Comparison of ENCODE assay signal across 8 mouse cellular contexts in the genomic region with DNA sequence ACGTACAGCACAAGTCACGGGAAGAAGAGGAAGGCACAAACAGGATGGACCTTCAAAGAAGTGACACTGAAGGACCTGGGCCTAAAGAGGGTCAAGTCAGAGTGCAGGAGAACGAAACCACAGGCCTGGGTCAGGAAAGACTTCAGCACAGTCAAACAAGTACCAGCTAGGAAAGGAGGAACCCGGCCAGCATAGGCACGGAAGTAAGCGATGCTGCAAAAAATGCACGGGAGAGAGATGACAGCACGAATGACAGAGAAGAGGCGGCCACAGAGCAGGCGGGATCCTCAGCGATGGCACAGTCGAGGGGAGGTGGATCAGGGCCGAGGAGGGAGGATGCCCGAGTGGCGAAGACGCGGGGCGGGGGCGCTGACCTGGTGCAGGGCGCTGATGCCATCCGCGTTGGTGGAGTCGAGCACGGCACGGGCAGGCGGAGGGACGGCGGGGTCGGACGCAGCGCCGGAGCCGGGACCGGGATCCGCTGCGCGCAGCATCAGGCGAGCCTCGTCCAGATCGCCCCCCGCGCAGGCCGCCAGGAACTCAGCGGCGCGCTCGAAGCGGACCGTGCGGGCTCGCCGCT. TPM values are rescaled to one million over a fixed set of nuclear protein-coding genes. Genes with fewer than 3 reads are reported as not detected.
DNase-seq lines count a peak whose midpoint lies in the region; ATAC-seq and TF ChIP-seq lines count a peak whose summit lies in the region.

No protein-coding gene starts in this region.

- peaks cover 48% of the 10 kb centered on the region for H3K79me3 ChIP-seq in C2C12 (ENCODE audit: low read depth)

- H3K9ac ChIP-seq in embryonic facial prominence, embryonic 13.5 days, result peak overlapping the region; percentile 95
- H3K9ac ChIP-seq in lung, embryonic 16.5 days (ENCODE audit: low read length), result peak overlapping the region; percentile 91

- no peak for TF ChIP-seq CTCF in C2C12 (IDR thresholded peaks at IDR 0.05; ENCODE audit: control insufficient read depth, insufficient read depth, insufficient read length)
- no peak for TF ChIP-seq CTCF in olfactory bulb, adult 2 months (IDR thresholded peaks at IDR 0.05; ENCODE audit: insufficient read depth, low read depth, low read length)

- TF ChIP-seq POLR2A in olfactory bulb, adult 2 months (IDR thresholded peaks at IDR 0.05; ENCODE audit: insufficient read depth, low read depth, low read length), result no peak

- peak overlapping the region; percentile 93 for H3ac ChIP-seq in C2C12 (ENCODE audit: control insufficient read depth, insufficient read length, low read depth)

- peaks cover 10% of the 10 kb centered on the region for H3K36me3 ChIP-seq in C2C12 (ENCODE audit: control insufficient read depth, insufficient read depth)
- peaks cover 16% of the 10 kb centered on the region for H3K36me3 ChIP-seq in embryonic facial prominence, embryonic 13.5 days
- H3K36me3 ChIP-seq in lung, embryonic 16.5 days (ENCODE audit: control insufficient read depth, insufficient read depth, low read length), result peaks cover 5% of the 10 kb centered on the region; the same call in 1 of the 2 replicates

- peak; percentile 56 for ATAC-seq in embryonic facial prominence, embryonic 13.5 days (ENCODE audit: insufficient number of reproducible peaks, insufficient read depth, low FRiP score, low TSS enrichment, low read depth)
- ATAC-seq in lung, embryonic 16.5 days (ENCODE audit: low read depth), result peak; percentile 21

- H3K79me2 ChIP-seq in C2C12 (ENCODE audit: control insufficient read depth, insufficient read depth), result peaks cover 55% of the 10 kb centered on the region

- peak overlapping the region; percentile 91 for H3K27ac ChIP-seq in embryonic facial prominence, embryonic 13.5 days
- peak overlapping the region; percentile 96 for H3K27ac ChIP-seq in lung, embryonic 16.5 days (ENCODE audit: low read length)
- H3K27ac ChIP-seq in olfactory bulb, adult 2 months (ENCODE audit: insufficient read depth, low read depth, low read length), result 0 out of 2 replicates have a peak overlapping the region, but pooled peaks have one; percentile 4

- peaks cover 35% of the 10 kb centered on the region for H3K4me1 ChIP-seq in embryonic facial prominence, embryonic 13.5 days
- peaks cover 26% of the 10 kb centered on the region for H3K4me1 ChIP-seq in lung, embryonic 16.5 days (replicated peaks; ENCODE audit: control insufficient read depth, insufficient read depth, low read length)
- peaks cover 23% of the 10 kb centered on the region for H3K4me1 ChIP-seq in olfactory bulb, adult 2 months (ENCODE audit: control insufficient read depth, insufficient read depth, low read length)

- H3K27me3 ChIP-seq in C2C12 (ENCODE audit: control insufficient read depth, insufficient read depth, insufficient read length), result no peaks in the 10 kb centered on the region
- H3K27me3 ChIP-seq in embryonic facial prominence, embryonic 13.5 days, result no peaks in the 10 kb centered on the region
- H3K27me3 ChIP-seq in lung, embryonic 16.5 days (ENCODE audit: control insufficient read depth, insufficient read depth, low read depth, low read length), result no peaks in the 10 kb centered on the region

- WGBS in embryonic facial prominence, embryonic 13.5 days, result under 1% methylated on average over 47 of the region's 52 CpGs
- under 1% methylated on average over 40 of the region's 52 CpGs for WGBS in lung, embryonic 16.5 days
- under 1% methylated on average over 46 of the region's 52 CpGs for WGBS in olfactory bulb, adult 2 months

- no peaks in the 10 kb centered on the region for H3K9me3 ChIP-seq in embryonic facial prominence, embryonic 13.5 days
- H3K9me3 ChIP-seq in lung, embryonic 16.5 days (ENCODE audit: control insufficient read depth, low read length), result no peaks in the 10 kb centered on the region

- DNase-seq in adrenal gland, adult 2 months, result peak; percentile 70
- DNase-seq in heart, postnatal 14 days, result peak; percentile 51 to 52
- DNase-seq in layer of hippocampus, adult 8-10 months (ENCODE audit: low spot score in 2 of 2), result peak; percentile 47 to 49
- peak; percentile 50 for DNase-seq in thymus, postnatal 25 days

- peak overlapping the region; percentile 57 for H3K4me3 ChIP-seq in C2C12 (ENCODE audit: insufficient read depth, poor library complexity, severe bottlenecking)
- peak overlapping the region; percentile 88 for H3K4me3 ChIP-seq in embryonic facial prominence, embryonic 13.5 days
- H3K4me3 ChIP-seq in lung, embryonic 16.5 days (ENCODE audit: low read length), result peak overlapping the region; percentile 73
- H3K4me3 ChIP-seq in olfactory bulb, adult 2 months (ENCODE audit: insufficient read depth, low read depth, low read length), result peak overlapping the region; percentile 71

- peak overlapping the region; percentile 86 for H3K4me2 ChIP-seq in embryonic facial prominence, embryonic 13.5 days
- peak overlapping the region; percentile 56 for H3K4me2 ChIP-seq in lung, embryonic 16.5 days (ENCODE audit: low read depth, low read length)

- intact Hi-C loops in heart, postnatal 14 days (cut with DNase I), result no loop called here

TF ChIP-seq in C2C12, 6 proteins besides CTCF, POLR2A, EP300 and RAD21:
- no peak for TF ChIP-seq MYOG (IDR thresholded peaks at IDR 0.05; ENCODE audit: control insufficient read depth, extremely low read depth, insufficient read length)
- TF ChIP-seq CEBPB (IDR thresholded peaks at IDR 0.05; ENCODE audit: low read depth), result no peak
- TF ChIP-seq MYOD1 (IDR thresholded peaks at IDR 0.05; ENCODE audit: control insufficient read depth, insufficient read length, low read depth), result no peak
- TF ChIP-seq FOSL1 (IDR thresholded peaks at IDR 0.05; ENCODE audit: insufficient read depth, low read length, poor library complexity, severe bottlenecking), result no peak
- no peak for TF ChIP-seq MAX (IDR thresholded peaks at IDR 0.05)
- no peak for TF ChIP-seq USF1 (IDR thresholded peaks at IDR 0.05; ENCODE audit: low read depth)

RNA-seq across cellular contexts. Expression of a gene that starts 0.5 kb away (rescaled TPM):
- 54.6 TPM for polyA plus RNA-seq in C2C12 (2012; fragmentation: generic; extraction: Trizol)
- total RNA-seq in adrenal gland, adult 2 months (2021), result 100 to 1,000 TPM in 1 of 2 experiments, 10 to 100 TPM in 1; 93.3 to 102 TPM
- polyA plus RNA-seq in adrenal gland, adult 2 months (2012; rRNA removed), result 101 and 164 TPM in 2 replicates
- 45.9 and 48.2 TPM in 2 replicates for polyA plus RNA-seq in embryonic facial prominence, embryonic 13.5 days (2015; fragmentation: Nextera tagmentation; extraction: Ambion mirVana)
- 10 to 100 TPM; 76.0 to 82.1 TPM for total RNA-seq in heart, postnatal 14 days (2021)
- 100 to 1,000 TPM; 143 to 158 (median 147) TPM for total RNA-seq in layer of hippocampus, adult 8-10 months (2022)
- polyA plus RNA-seq in lung, embryonic 16.5 days (2015; fragmentation: Nextera tagmentation; extraction: Ambion mirVana), result 20.1 and 21.0 TPM in 2 replicates
- polyA plus RNA-seq in olfactory bulb, adult 2 months (2012; ENCODE audit: insufficient read depth, insufficient read length, low replicate concordance, missing spikeins), result not detected in 2 replicates

RNA-seq across cellular contexts. Expression of a gene that starts 15.2 kb away (rescaled TPM):
- 34.7 TPM for polyA plus RNA-seq in C2C12 (2012; fragmentation: generic; extraction: Trizol)
- 1 to 10 TPM in 1 of 2 experiments, under 1 TPM in 1; 0.37 to 1.6 TPM for total RNA-seq in adrenal gland, adult 2 months (2021)
- 0.17 TPM in 1 of 2 replicates, not detected in the other for polyA plus RNA-seq in adrenal gland, adult 2 months (2012; rRNA removed)
- 57.6 and 63.3 TPM in 2 replicates for polyA plus RNA-seq in embryonic facial prominence, embryonic 13.5 days (2015; fragmentation: Nextera tagmentation; extraction: Ambion mirVana)
- 10 to 100 TPM; 25.4 to 33.6 TPM for total RNA-seq in heart, postnatal 14 days (2021)
- 1 to 10 TPM; 1.3 to 4.0 (median 2.0) TPM for total RNA-seq in layer of hippocampus, adult 8-10 months (2022)
- polyA plus RNA-seq in lung, embryonic 16.5 days (2015; fragmentation: Nextera tagmentation; extraction: Ambion mirVana), result 28.6 and 34.6 TPM in 2 replicates
- polyA plus RNA-seq in olfactory bulb, adult 2 months (2012; ENCODE audit: insufficient read depth, insufficient read length, low replicate concordance, missing spikeins), result not detected in 2 replicates

RNA-seq across cellular contexts. Expression of a gene that starts 23.0 kb away (rescaled TPM):
- 0.91 TPM for polyA plus RNA-seq in C2C12 (2012; fragmentation: generic; extraction: Trizol)
- total RNA-seq in adrenal gland, adult 2 months (2021), result 1 to 10 TPM in 1 of 2 experiments, not detected in 1; 1.7 TPM
- 3.3 and 4.7 TPM in 2 replicates for polyA plus RNA-seq in adrenal gland, adult 2 months (2012; rRNA removed)
- 4.7 and 11.8 TPM in 2 replicates for polyA plus RNA-seq in embryonic facial prominence, embryonic 13.5 days (2015; fragmentation: Nextera tagmentation; extraction: Ambion mirVana)
- 1,000 to 10,000 TPM; 7,272 to 7,308 TPM for total RNA-seq in heart, postnatal 14 days (2021)
- 1 to 10 TPM in 1 of 4 experiments, not detected in 3; 1.3 TPM for total RNA-seq in layer of hippocampus, adult 8-10 months (2022)
- 77.2 and 102 TPM in 2 replicates for polyA plus RNA-seq in lung, embryonic 16.5 days (2015; fragmentation: Nextera tagmentation; extraction: Ambion mirVana)
- polyA plus RNA-seq in olfactory bulb, adult 2 months (2012; ENCODE audit: insufficient read depth, insufficient read length, low replicate concordance, missing spikeins), result not detected in 2 replicates

RNA-seq across cellular contexts. Expression of a gene that starts 31.3 kb away (rescaled TPM):
- polyA plus RNA-seq in C2C12 (2012; fragmentation: generic; extraction: Trizol), result 1.4 TPM
- under 1 TPM; 0.66 to 0.98 TPM for total RNA-seq in adrenal gland, adult 2 months (2021)
- 2.7 and 3.0 TPM in 2 replicates for polyA plus RNA-seq in adrenal gland, adult 2 months (2012; rRNA removed)
- polyA plus RNA-seq in embryonic facial prominence, embryonic 13.5 days (2015; fragmentation: Nextera tagmentation; extraction: Ambion mirVana), result 1.4 and 2.4 TPM in 2 replicates
- 1 to 10 TPM; 1.8 to 1.9 TPM for total RNA-seq in heart, postnatal 14 days (2021)
- 1 to 10 TPM in 1 of 4 experiments, under 1 TPM in 2, not detected in 1; 0.77 to 1.6 (median 0.96) TPM for total RNA-seq in layer of hippocampus, adult 8-10 months (2022)
- 4.7 TPM in 2 replicates for polyA plus RNA-seq in lung, embryonic 16.5 days (2015; fragmentation: Nextera tagmentation; extraction: Ambion mirVana)
- polyA plus RNA-seq in olfactory bulb, adult 2 months (2012; ENCODE audit: insufficient read depth, insufficient read length, low replicate concordance, missing spikeins), result not detected in 2 replicates

RNA-seq across cellular contexts. Expression of a gene that starts 40.5 kb away (rescaled TPM):
- polyA plus RNA-seq in C2C12 (2012; fragmentation: generic; extraction: Trizol), result 0.28 TPM
- 1 to 10 TPM; 5.2 to 6.9 TPM for total RNA-seq in adrenal gland, adult 2 months (2021)
- 2.5 and 5.0 TPM in 2 replicates for polyA plus RNA-seq in adrenal gland, adult 2 months (2012; rRNA removed)
- 6.6 and 9.4 TPM in 2 replicates for polyA plus RNA-seq in embryonic facial prominence, embryonic 13.5 days (2015; fragmentation: Nextera tagmentation; extraction: Ambion mirVana)
- total RNA-seq in heart, postnatal 14 days (2021), result 1 to 10 TPM; 3.1 to 4.9 TPM
- total RNA-seq in layer of hippocampus, adult 8-10 months (2022), result 1 to 10 TPM; 6.1 to 9.1 (median 6.2) TPM
- polyA plus RNA-seq in lung, embryonic 16.5 days (2015; fragmentation: Nextera tagmentation; extraction: Ambion mirVana), result 21.3 and 23.6 TPM in 2 replicates
- polyA plus RNA-seq in olfactory bulb, adult 2 months (2012; ENCODE audit: insufficient read depth, insufficient read length, low replicate concordance, missing spikeins), result not detected in 2 replicates

Comparison
In these comparisons a context has a peak if more than half of its experiments do, and no peak if none do; other contexts are left out.
1. Peak in every context shown above with its lines: DNase-seq, ATAC-seq, H3K4me3 ChIP-seq and H3K27ac ChIP-seq.
2. H3K27ac ChIP-seq: peak in every context shown above with its lines; median percentile 96 in lung, embryonic 16.5 days; 91 in embryonic facial prominence, embryonic 13.5 days; 4 in olfactory bulb, adult 2 months.
3. RNA of a gene that starts 15.2 kb away (polyA plus RNA-seq): 57.6 to 63.3 TPM in embryonic facial prominence, embryonic 13.5 days, 34.7 TPM in C2C12 (single experiment) and 28.6 to 34.6 TPM in lung, embryonic 16.5 days; 0.17 TPM in adrenal gland, adult 2 months and not detected in olfactory bulb, adult 2 months; every median in the first group is over 10 times any median in the second.